Mouse (Mus musculus): ENCODE measurements around the gene Ntm. TPM values are rescaled to one million over a fixed set of nuclear protein-coding genes. Genes with fewer than 3 reads are reported as not detected.
A peak's percentile ranks its signal among the peaks of the same experiment; 100 is the strongest.

Ntm gene
- total RNA-seq, 2 experiments from 2014 or later = 9.7 to 10.8 TPM

- no peak for DNase-seq (ENCODE audit: low spot score in 2 of 2)
Observed at GRCm38 (mm10) chr9:29761511-29761910, 201.4 kb downstream of the Ntm start.

- no peak for DNase-seq (ENCODE audit: low spot score in 2 of 2)
Observed at GRCm38 (mm10) chr9:29759940-29760339, 203.0 kb downstream of the Ntm start.

- no peak for DNase-seq (ENCODE audit: low spot score in 2 of 2)
Observed at GRCm38 (mm10) chr9:29759060-29759459, 203.9 kb downstream of the Ntm start.

- no peak for DNase-seq (ENCODE audit: low spot score in 2 of 2)
Observed at GRCm38 (mm10) chr9:29754374-29754773, 208.6 kb downstream of the Ntm start.

GRCm38 (mm10) chr9:29751396-29751795 is 211.5 kb downstream of the Ntm start:
- DNase-seq (ENCODE audit: low spot score in 2 of 2) = no peak

- peak in 1 of 2 experiments; percentile 16 for DNase-seq (ENCODE audit: low spot score in 2 of 2)
Observed at GRCm38 (mm10) chr9:29750371-29751014, 212.4 kb downstream of the Ntm start.

GRCm38 (mm10) chr9:29748070-29748469 is 214.9 kb downstream of the Ntm start:
- DNase-seq (ENCODE audit: low spot score in 2 of 2) = no peak

GRCm38 (mm10) chr9:29738835-29739526 is 224.0 kb downstream of the Ntm start:
- no peak for DNase-seq (ENCODE audit: low spot score in 2 of 2)

- DNase-seq (ENCODE audit: low spot score in 2 of 2) = no peak
Observed at GRCm38 (mm10) chr9:29736031-29736430, 226.9 kb downstream of the Ntm start.

- no peak for DNase-seq (ENCODE audit: low spot score in 2 of 2)
Observed at GRCm38 (mm10) chr9:29732895-29733294, 230.0 kb downstream of the Ntm start.

- no peak for DNase-seq (ENCODE audit: low spot score in 2 of 2)
Observed at GRCm38 (mm10) chr9:29731672-29732071, 231.3 kb downstream of the Ntm start.

- DNase-seq (ENCODE audit: low spot score in 2 of 2) = no peak
Observed at GRCm38 (mm10) chr9:29727540-29728432, 235.2 kb downstream of the Ntm start.

GRCm38 (mm10) chr9:29721461-29721860 is 241.5 kb downstream of the Ntm start:
- no peak for DNase-seq (ENCODE audit: low spot score in 2 of 2)

GRCm38 (mm10) chr9:29716795-29717194 is 246.1 kb downstream of the Ntm start:
- DNase-seq (ENCODE audit: low spot score in 2 of 2) = no peak

- no peak for DNase-seq (ENCODE audit: low spot score in 2 of 2)
Observed at GRCm38 (mm10) chr9:29698276-29698675, 264.7 kb downstream of the Ntm start.

GRCm38 (mm10) chr9:29694151-29694550 is 268.8 kb downstream of the Ntm start:
- DNase-seq (ENCODE audit: low spot score in 2 of 2) = no peak

GRCm38 (mm10) chr9:29691186-29691855 is 271.6 kb downstream of the Ntm start:
- DNase-seq (ENCODE audit: low spot score in 2 of 2) = no peak

GRCm38 (mm10) chr9:29682224-29682623 is 280.7 kb downstream of the Ntm start:
- DNase-seq (ENCODE audit: low spot score in 2 of 2) = peak in 1 of 2 experiments; percentile 19

- DNase-seq (ENCODE audit: low spot score in 2 of 2) = no peak
Observed at GRCm38 (mm10) chr9:29680677-29681076, 282.3 kb downstream of the Ntm start.

GRCm38 (mm10) chr9:29673911-29674310 is 289.0 kb downstream of the Ntm start:
- no peak for DNase-seq (ENCODE audit: low spot score in 2 of 2)

GRCm38 (mm10) chr9:29671861-29672260 is 291.1 kb downstream of the Ntm start:
- DNase-seq (ENCODE audit: low spot score in 2 of 2) = no peak
